Mouse (Mus musculus) lung, postnatal 0 days (tissue): ENCODE measurements around the gene Wdr83.

Experiments used
- CTCF ChIP-seq: IDR thresholded peaks from 2 replicates; pipeline ENCODE4 v1.5.1; 2016; ENCODE audit warnings: antibody characterized with exemption, mild to moderate bottlenecking
- EP300 ChIP-seq: IDR thresholded peaks from 2 replicates; pipeline ENCODE4 v1.6.1; 2016; ENCODE audit warnings: antibody characterized with exemption, mild to moderate bottlenecking, control low read depth

DNA sequence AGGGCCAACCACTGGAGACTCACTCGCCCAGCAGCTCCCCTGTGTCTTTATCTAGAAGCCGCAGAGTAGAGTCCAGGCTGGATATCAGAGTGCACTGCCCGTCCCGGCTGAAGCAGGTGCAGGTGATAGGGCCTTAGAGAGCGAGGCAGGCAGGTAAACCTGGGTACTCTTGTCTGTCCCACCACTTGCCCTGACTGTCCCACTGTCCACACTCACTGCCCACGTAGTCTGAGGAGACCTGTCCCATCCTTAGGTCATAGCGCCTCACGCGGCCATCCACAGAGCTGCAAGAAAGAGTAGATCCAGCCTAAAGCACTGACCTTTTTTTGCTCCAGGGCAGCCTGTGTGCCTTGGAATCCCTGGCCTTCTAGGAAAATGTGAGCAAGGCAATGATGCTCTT lies 5.1 kb downstream of the Wdr83 start:
- TF ChIP-seq CTCF (peak; percentile 68), EP300 (no peak)
